Mouse (Mus musculus) CD4-positive, CD25-positive, alpha-beta regulatory T cell, adult 2 months (primary cell): Measurements from ENCODE around the gene Ahcyl2.
"Not testable (repeated sequence)": the region's sequence is repeated elsewhere in the genome, so short reads cannot be mapped to it uniquely, and the experiment has no call there.

Experiments
- DNase-seq: peaks from one replicate; pipeline ENCODE4 v3.0.0-alpha.2; 2012; ENCODE audit warnings: low read depth, low spot score

Gene Ahcyl2

GRCm38 (mm10) chr6:29814616-29815015 is 46.8 kb downstream of the Ahcyl2 start:
- DNase-seq, result no peak

- no peak for DNase-seq
Observed at GRCm38 (mm10) chr6:29815060-29815459, 47.2 kb downstream of the Ahcyl2 start.

GRCm38 (mm10) chr6:29815634-29816033 is 47.8 kb downstream of the Ahcyl2 start:
- no peak for DNase-seq

- DNase-seq, result not testable (repeated sequence)
Observed at GRCm38 (mm10) chr6:29816371-29816770, 48.6 kb downstream of the Ahcyl2 start.

- peak; percentile 75 for DNase-seq
Observed at GRCm38 (mm10) chr6:29819309-29819708, 51.5 kb downstream of the Ahcyl2 start.

- no peak for DNase-seq
Observed at GRCm38 (mm10) chr6:29820314-29820713, 52.5 kb downstream of the Ahcyl2 start.

GRCm38 (mm10) chr6:29820926-29821325 is 53.1 kb downstream of the Ahcyl2 start:
- DNase-seq, result no peak

GRCm38 (mm10) chr6:29821770-29822169 is 54.0 kb downstream of the Ahcyl2 start:
- DNase-seq, result no peak

GRCm38 (mm10) chr6:29825302-29825701 is 57.5 kb downstream of the Ahcyl2 start:
- DNase-seq, result no peak

- peak; percentile 28 for DNase-seq
Observed at GRCm38 (mm10) chr6:29827291-29828242, 59.8 kb downstream of the Ahcyl2 start.

GRCm38 (mm10) chr6:29828574-29829234 is 60.9 kb downstream of the Ahcyl2 start:
- no peak for DNase-seq

GRCm38 (mm10) chr6:29832356-29832755 is 64.5 kb downstream of the Ahcyl2 start:
- DNase-seq, result no peak

- DNase-seq, result no peak
Observed at GRCm38 (mm10) chr6:29833117-29833516, 65.3 kb downstream of the Ahcyl2 start.

GRCm38 (mm10) chr6:29833568-29834255 is 65.9 kb downstream of the Ahcyl2 start:
- peak; percentile 77 for DNase-seq

- no peak for DNase-seq
Observed at GRCm38 (mm10) chr6:29835543-29836177, 67.8 kb downstream of the Ahcyl2 start.

- DNase-seq, result no peak
Observed at GRCm38 (mm10) chr6:29837579-29837978, 69.8 kb downstream of the Ahcyl2 start.

GRCm38 (mm10) chr6:29838531-29838930 is 70.7 kb downstream of the Ahcyl2 start:
- DNase-seq, result peak; percentile 64

- DNase-seq, result no peak
Observed at GRCm38 (mm10) chr6:29840008-29840407, 72.2 kb downstream of the Ahcyl2 start.

GRCm38 (mm10) chr6:29841461-29841860 is 73.7 kb downstream of the Ahcyl2 start:
- no peak for DNase-seq

GRCm38 (mm10) chr6:29847643-29848166 is 79.9 kb downstream of the Ahcyl2 start:
- DNase-seq, result no peak

GRCm38 (mm10) chr6:29848808-29849207 is 81.0 kb downstream of the Ahcyl2 start:
- peak; percentile 30 for DNase-seq
